Mouse (Mus musculus) heart, adult 2 months (tissue): ENCODE measurements at regions not wholly inside any gene's neighbourhood (a gene's known extent, or its start where the extent isn't known, plus 50 kb on each side); places are given as distances from the start of the nearest gene placed in this dataset.

Experiments
- DNase-seq, 2 experiments: peaks; one replicate each; pipeline ENCODE4 v3.0.0; 2021
- H3K27ac ChIP-seq: fragments of 200-600 bp; 2 replicates; pipeline ENCODE4 v1.8.1; 2022
- H3K27me3 ChIP-seq: fragments of 200-500 bp; 2 replicates; pipeline ENCODE4 v1.6.1; 2012; ENCODE audit warnings: mild to moderate bottlenecking, low read length, inconsistent platforms, mixed read lengths; ENCODE audit not compliant: control insufficient read depth, insufficient read depth
- H3K36me3 ChIP-seq: fragments of 200-500 bp; 2 replicates; pipeline ENCODE4 v1.6.1; 2012; ENCODE audit warnings: low read length, inconsistent platforms; ENCODE audit not compliant: control insufficient read depth, insufficient read depth
- H3K4me1 ChIP-seq: fragments of 200-500 bp; 2 replicates; pipeline ENCODE4 v1.6.1; 2011; ENCODE audit warnings: low read length; ENCODE audit not compliant: control insufficient read depth, insufficient read depth
- H3K4me3 ChIP-seq: fragments of 200-600 bp; 2 replicates; pipeline ENCODE4 v1.8.1; 2022
- H3K79me2 ChIP-seq: fragments of 200-500 bp; replicated peaks from 2 replicates; pipeline ENCODE4 v1.6.1; 2012; ENCODE audit warnings: mild to moderate bottlenecking, inconsistent platforms, low read length, moderate library complexity, mixed read lengths; ENCODE audit not compliant: control insufficient read depth, insufficient read depth
- H3K9ac ChIP-seq: fragments of 200-500 bp; 2 replicates; pipeline ENCODE4 v1.6.1; 2012; ENCODE audit warnings: low read depth, mild to moderate bottlenecking, control low read depth, inconsistent platforms, low read length, mixed read lengths
- CTCF ChIP-seq: fragments of 200-600 bp; IDR thresholded peaks from 2 replicates; pipeline ENCODE4 v1.8.1; 2022; ENCODE audit warnings: antibody characterized with exemption, mild to moderate bottlenecking, moderate library complexity
- EP300 ChIP-seq: fragments of 200-500 bp; IDR thresholded peaks from 2 replicates; pipeline ENCODE4 v1.6.1; 2011; ENCODE audit warnings: low read depth, low read length, control low read depth; ENCODE audit not compliant: insufficient read depth
- POLR2A ChIP-seq: fragments of 200-500 bp; IDR thresholded peaks from 2 replicates; pipeline ENCODE4 v1.6.1; 2011; ENCODE audit warnings: mild to moderate bottlenecking, low read depth, low read length, control low read depth; ENCODE audit not compliant: insufficient read depth
- WGBS: fragments of 180-500 bp; shearing (Covaris S2); methylation state at CpG from one replicate; pipeline ENCODE4 v1.1.7; 2018; 5-methylcytosine and 5-hydroxymethylcytosine counted together
- intact Hi-C: fragments of 180-260 bp; cut with DNase I; formaldehyde crosslinking; loops from one replicate; pipeline ENCODE4 v1.15.1; 2025

DNA sequence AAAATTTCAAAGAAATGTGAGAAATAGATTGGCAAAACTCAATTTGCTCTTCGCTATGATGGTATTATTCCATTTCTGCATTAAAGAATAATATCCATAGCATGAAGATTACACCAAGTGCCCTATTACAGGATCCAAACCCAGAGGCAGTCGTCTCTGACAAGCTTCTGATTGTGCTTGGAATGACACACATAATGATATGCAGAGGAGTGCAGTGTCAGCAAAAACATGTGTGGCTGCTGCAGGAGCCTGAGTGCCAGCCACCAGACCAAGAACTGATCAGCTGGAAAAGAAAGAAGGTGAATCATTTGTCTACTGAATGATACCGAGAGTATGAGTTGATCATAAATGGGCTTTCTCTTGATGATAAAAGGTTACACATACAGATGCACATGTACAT lies 137.3 kb downstream of the Il15 start:
- WGBS = 68% methylated on average over 3 of the region's 3 CpGs
- no peak overlapping the region for H3K4me3 ChIP-seq
- intact Hi-C loops = no loop called here
- H3K36me3 ChIP-seq = no peaks in the 10 kb centered on the region
- TF ChIP-seq EP300 (no peak), POLR2A (no peak)
- no peaks in the 10 kb centered on the region for H3K79me2 ChIP-seq
- no peak overlapping the region for H3K27ac ChIP-seq
- no peaks in the 10 kb centered on the region for H3K4me1 ChIP-seq
- no peak for DNase-seq
- H3K9ac ChIP-seq = no peak overlapping the region
- H3K27me3 ChIP-seq = no peaks in the 10 kb centered on the region

DNA sequence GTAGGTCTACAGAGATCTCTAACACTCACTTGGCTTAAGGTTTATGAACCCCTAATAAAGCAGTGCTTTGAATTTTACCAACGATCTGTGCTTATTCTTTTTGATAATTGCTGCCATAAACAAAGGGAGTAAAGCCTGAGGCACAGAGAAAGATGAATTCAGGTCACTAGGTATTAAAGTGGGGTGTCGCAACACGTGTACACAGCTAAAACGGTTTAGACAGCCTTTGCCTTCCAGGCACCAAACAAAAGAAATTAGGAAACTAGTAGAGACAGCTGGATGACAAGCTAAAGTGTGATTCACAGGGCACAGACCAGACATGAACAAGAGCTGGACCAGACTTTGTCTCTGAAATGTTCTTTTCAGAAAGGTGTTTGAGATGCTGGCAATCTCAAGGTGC lies 140.8 kb downstream of the Il15 start:
- TF ChIP-seq CTCF = no peak
- no peak for TF ChIP-seq POLR2A
- TF ChIP-seq EP300 = no peak
- Histone ChIP-seq H3K4me1 (no peaks in the 10 kb centered on the region), H3K9ac (no peak overlapping the region), H3K27me3 (no peaks in the 10 kb centered on the region), H3K27ac (no peak overlapping the region), H3K36me3 (no peaks in the 10 kb centered on the region), H3K79me2 (no peaks in the 10 kb centered on the region), H3K4me3 (no peak overlapping the region)
- DNase-seq = no peak
- intact Hi-C loops = no loop called here
- 86% methylated on average over 4 of the region's 4 CpGs for WGBS

- intact Hi-C loops = no loop called here
- Histone ChIP-seq H3K4me1 (no peaks in the 10 kb centered on the region), H3K9ac (no peak overlapping the region), H3K27me3 (no peaks in the 10 kb centered on the region), H3K4me3 (no peak overlapping the region), H3K27ac (no peak overlapping the region), H3K79me2 (no peaks in the 10 kb centered on the region), H3K36me3 (no peaks in the 10 kb centered on the region)
- no peak for DNase-seq
- no peak for TF ChIP-seq CTCF
- TF ChIP-seq EP300 = no peak
- no peak for TF ChIP-seq POLR2A
- WGBS = 63% methylated on average over 1 of the region's 1 CpGs
These were observed 142.4 kb downstream of the Il15 start for GRCm38 (mm10) chr8:82260613-82261012.

DNA sequence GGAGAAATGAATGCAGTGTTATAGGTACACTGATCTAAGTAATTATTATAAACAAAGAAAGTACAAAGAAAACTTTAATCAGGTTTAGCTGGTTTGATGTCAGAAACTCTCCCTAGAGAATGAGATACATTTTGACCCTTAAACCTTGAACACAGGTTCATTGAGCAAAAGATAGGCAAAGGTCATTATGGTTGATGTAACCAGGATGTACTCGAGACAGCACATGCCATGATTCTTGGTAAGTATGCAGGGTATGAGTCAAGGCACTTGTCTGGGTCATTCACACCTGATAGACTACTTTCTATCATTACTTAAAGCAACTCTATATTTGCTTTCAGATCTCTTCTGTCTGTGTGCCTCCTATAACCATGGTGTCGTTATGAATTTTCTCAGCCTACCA lies 147.2 kb downstream of the Il15 start:
- Histone ChIP-seq H3K79me2 (no peaks in the 10 kb centered on the region), H3K27me3 (no peaks in the 10 kb centered on the region), H3K4me1 (peaks cover 1% of the 10 kb centered on the region; the same call in 1 of the 2 replicates), H3K36me3 (no peaks in the 10 kb centered on the region), H3K27ac (no peak overlapping the region), H3K9ac (no peak overlapping the region), H3K4me3 (no peak overlapping the region)
- TF ChIP-seq EP300 = no peak
- no peak for TF ChIP-seq POLR2A
- TF ChIP-seq CTCF = no peak
- 54% methylated on average over 2 of the region's 2 CpGs for WGBS
- DNase-seq = no peak
- intact Hi-C loops = no loop called here

GRCm38 (mm10) chr8:82252406-82252805 lies 150.6 kb downstream of the Il15 start:
- Histone ChIP-seq H3K27me3 (no peaks in the 10 kb centered on the region), H3K27ac (no peak overlapping the region), H3K79me2 (no peaks in the 10 kb centered on the region), H3K4me3 (no peak overlapping the region), H3K36me3 (no peaks in the 10 kb centered on the region), H3K4me1 (peaks cover 1% of the 10 kb centered on the region; the same call in 1 of the 2 replicates), H3K9ac (no peak overlapping the region)
- TF ChIP-seq EP300 = no peak
- TF ChIP-seq POLR2A = no peak
- TF ChIP-seq CTCF = no peak
- DNase-seq = no peak
- intact Hi-C loops = no loop called here

DNA sequence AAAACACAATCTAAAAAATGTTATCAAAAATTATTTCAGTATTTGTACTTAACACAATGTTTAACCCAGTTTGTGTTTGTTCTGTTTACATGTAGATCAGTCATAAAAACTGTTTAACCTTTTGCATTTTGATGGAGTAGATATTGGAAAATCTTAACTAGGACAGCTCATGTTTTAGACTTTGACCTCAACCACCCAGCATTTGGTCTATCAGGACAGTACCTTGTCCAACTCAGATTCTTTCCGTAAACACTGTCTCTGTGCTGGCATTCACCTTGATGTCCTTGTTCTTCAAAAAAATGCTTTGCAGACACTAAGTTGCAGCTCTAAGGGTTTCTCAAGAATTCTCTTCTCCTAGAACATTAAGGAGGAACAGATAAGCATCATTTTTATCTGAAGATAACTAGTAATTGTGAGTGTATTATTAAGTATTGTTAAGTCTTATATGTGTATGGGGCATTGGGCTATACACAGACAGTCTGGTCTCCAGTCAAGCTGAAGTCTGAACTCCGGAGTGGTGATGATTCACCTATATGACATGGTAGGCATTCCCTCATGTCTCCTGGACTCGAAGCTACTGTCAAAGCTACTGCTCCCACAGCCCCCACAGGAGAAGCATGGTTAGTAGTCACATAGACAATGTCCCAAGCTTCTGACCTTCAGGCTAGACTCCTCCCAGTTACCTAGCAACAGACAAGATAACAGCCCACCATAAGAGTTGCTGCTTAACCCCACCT lies 153.0 kb downstream of the Il15 start:
- Histone ChIP-seq H3K4me1 (peaks cover 1% of the 10 kb centered on the region; the same call in 1 of the 2 replicates), H3K27ac (no peak overlapping the region), H3K4me3 (no peak overlapping the region), H3K36me3 (no peaks in the 10 kb centered on the region), H3K79me2 (no peaks in the 10 kb centered on the region), H3K9ac (no peak overlapping the region), H3K27me3 (no peaks in the 10 kb centered on the region)
- intact Hi-C loops = no loop called here
- WGBS = 71% methylated on average over 3 of the region's 3 CpGs
- no peak for DNase-seq
- TF ChIP-seq POLR2A = no peak
- no peak for TF ChIP-seq CTCF
- no peak for TF ChIP-seq EP300
